Mouse (Mus musculus) frontal cortex, postnatal 36 days (tissue): Measurements from ENCODE around the gene Nop53.
"Not testable (repeated sequence)": the region's sequence is repeated elsewhere in the genome, so short reads cannot be mapped to it uniquely, and the experiment has no call there.

Experiments used
- DNase-seq, 2 experiments: peaks; one replicate each; pipeline ENCODE4 v3.0.0; 2022; ENCODE audit warnings: low spot score in 2 of 2

The Nop53 gene

DNA sequence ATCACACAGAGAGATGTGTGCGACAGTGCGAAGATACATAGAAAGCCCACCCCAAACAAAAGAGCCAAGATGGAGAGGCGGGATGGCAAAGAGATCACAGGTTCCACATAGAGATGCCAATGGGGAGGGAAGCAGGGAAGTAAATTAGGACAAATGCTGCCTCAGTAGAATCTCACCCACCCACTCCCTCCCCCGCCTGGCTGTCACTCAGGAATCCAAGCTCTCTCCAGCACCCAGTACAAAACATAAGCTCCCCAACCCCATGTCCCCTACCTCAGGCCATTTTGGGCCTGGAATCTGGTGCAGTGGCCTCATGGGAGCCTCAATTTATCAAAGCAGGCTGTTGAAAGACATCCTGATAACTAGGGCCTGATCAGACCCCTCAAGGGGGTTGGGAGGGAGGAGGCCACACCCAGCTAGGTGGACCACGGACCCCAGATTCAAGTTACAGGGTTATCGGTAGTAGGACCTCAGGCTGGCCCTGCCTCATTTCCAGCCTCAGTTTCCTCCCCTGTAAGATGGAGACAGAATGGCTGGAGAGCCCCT lies 25.2 kb downstream of the Nop53 start:
- no peak for DNase-seq

GRCm38 (mm10) chr7:15919947-15920346 lies 25.9 kb downstream of the Nop53 start:
- no peak for DNase-seq

DNA sequence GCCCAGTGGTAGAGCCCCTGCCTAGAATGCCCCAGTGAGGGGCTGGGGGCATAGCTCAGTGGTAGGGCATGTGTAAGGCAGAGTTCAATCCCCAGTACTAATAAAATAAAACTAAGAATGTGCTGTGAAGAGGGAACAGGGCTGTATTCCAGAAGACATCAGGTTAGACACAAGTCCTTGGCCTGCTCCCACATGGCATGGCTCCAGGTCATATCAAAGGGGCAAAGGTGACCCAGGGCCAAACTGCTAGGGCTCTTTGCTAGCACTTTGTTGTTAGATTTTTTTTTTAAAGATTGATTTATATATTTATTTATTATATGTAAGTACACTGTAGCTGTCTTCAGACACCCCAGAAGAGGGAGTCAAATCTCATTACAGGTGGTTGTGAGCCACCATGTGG lies 27.5 kb downstream of the Nop53 start:
- no peak for DNase-seq

GRCm38 (mm10) chr7:15916996-15917395 lies 28.9 kb downstream of the Nop53 start:
- DNase-seq, result no peak

GRCm38 (mm10) chr7:15916134-15916723 lies 29.6 kb downstream of the Nop53 start:
- DNase-seq, result no peak

DNA sequence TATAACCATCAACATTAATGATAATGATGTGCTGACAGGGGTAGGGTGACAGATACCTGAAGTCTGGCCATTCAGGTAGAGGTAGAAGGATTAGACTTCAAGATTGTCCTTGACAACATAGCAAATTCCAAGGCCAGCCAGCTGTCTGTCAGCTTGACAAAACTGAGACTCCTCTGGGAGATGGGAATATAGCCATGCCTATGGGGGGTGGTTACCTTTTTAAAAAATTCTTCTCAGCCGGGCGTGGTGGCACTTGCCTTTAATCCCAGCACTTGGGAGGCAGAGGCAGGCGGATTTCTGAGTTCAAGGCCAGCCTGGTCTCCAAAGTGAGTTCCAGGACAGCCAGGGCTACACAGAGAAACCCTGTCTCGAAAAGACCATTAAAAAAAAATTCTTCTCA lies 30.2 kb downstream of the Nop53 start:
- not testable (repeated sequence) for DNase-seq

DNA sequence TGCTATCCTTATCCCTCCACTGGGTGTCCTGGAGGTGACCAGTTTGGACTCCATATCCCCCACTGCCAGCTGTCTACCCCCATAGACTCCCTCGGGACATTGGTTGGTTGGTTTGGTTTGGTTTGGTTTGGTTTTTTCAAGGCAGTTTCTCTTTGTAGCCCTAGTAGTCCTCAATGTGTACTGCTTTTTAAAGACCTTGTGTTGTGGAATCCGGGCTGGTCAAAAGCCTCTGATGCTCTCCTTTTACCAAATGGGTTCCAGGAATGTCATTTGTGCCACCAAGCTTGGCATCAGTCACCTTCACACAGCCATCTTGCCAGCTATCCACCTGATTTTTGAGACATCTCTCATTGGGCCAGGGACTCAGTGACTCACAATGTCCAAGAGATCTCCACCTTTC lies 31.1 kb downstream of the Nop53 start:
- no peak for DNase-seq

- peak in 1 of 2 experiments; percentile 48 for DNase-seq
Observed at GRCm38 (mm10) chr7:15914252-15914651, 31.6 kb downstream of the Nop53 start.

- peak; percentile 65 to 69 for DNase-seq
Observed at GRCm38 (mm10) chr7:15912183-15912582, 33.7 kb downstream of the Nop53 start.

- DNase-seq, result no peak
Observed at GRCm38 (mm10) chr7:15910521-15910920, 35.4 kb downstream of the Nop53 start.

- DNase-seq, result no peak
Observed at GRCm38 (mm10) chr7:15907971-15908590, 37.8 kb downstream of the Nop53 start.

GRCm38 (mm10) chr7:15906602-15907001 lies 39.3 kb downstream of the Nop53 start:
- DNase-seq, result no peak

DNA sequence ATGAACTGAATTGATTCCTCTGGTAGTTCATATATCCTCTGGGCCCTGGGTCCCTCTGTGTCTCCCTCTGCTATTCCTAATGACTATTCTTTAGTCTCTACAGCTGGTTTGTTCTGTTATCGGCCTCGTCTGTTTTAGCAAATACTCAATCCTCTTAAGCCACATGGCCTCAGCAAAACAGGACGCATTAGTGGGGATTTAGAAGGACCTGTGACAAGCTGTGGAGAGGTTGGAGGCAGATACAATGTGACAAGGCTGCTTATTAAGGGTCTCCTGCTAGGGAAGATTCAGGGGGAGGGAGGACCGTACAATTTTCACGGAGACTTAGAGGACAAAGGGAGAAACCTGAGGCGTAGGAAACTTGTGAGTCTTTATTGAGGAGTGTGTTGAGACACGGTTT lies 40.0 kb downstream of the Nop53 start:
- no peak for DNase-seq

- no peak for DNase-seq
Observed at GRCm38 (mm10) chr7:15901366-15902048, 44.4 kb downstream of the Nop53 start.

DNA sequence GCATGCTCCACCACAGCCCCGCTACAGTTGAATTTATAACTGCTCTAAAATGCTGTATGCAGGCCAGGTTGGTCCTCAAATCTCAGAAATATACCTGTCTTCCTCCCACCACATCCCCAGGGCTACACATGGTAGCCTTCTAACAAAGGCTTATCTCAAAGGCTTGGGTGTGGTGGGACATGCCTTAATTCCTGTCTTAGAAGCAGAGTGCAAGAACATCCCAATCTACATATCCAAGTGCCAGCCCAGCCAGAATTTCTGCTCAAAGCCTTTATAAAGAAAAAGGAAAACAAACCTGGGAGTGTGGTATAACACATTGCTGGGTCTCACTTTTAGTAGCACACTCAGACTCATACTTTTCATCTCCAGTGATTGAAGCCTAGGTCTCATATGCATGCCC lies 51.6 kb downstream of the Nop53 start:
- DNase-seq, result no peak
